Mouse (Mus musculus) C2C12 (cell line): ENCODE data around the gene Kcnj4.

Experiments used
- CEBPB ChIP-seq: IDR thresholded peaks from one replicate; pipeline ENCODE4 v1.6.1; 2011; ENCODE audit warnings: low read depth, mild to moderate bottlenecking, control low read depth, moderate library complexity
- CTCF ChIP-seq: IDR thresholded peaks from one replicate; pipeline ENCODE4 v1.5.1; 2011; ENCODE audit not compliant: control insufficient read depth, insufficient read depth, insufficient read length
- FOSL1 ChIP-seq: IDR thresholded peaks from one replicate; pipeline ENCODE4 v1.8.0; 2011; ENCODE audit warnings: mild to moderate bottlenecking, low read length; ENCODE audit not compliant: poor library complexity, insufficient read depth, severe bottlenecking
- MAX ChIP-seq: IDR thresholded peaks from one replicate; pipeline ENCODE4 v1.6.1; 2011; ENCODE audit warnings: mild to moderate bottlenecking, control low read depth
- MYOD1 ChIP-seq: IDR thresholded peaks from one replicate; pipeline ENCODE4 v1.6.1; 2011; ENCODE audit warnings: low read depth; ENCODE audit not compliant: control insufficient read depth, insufficient read length
- MYOG ChIP-seq: IDR thresholded peaks from one replicate; pipeline ENCODE4 v1.6.1; 2011; ENCODE audit not compliant: control insufficient read depth, insufficient read length; ENCODE audit errors: extremely low read depth
- USF1 ChIP-seq: IDR thresholded peaks from one replicate; pipeline ENCODE4 v1.6.1; 2011; ENCODE audit warnings: low read depth, mild to moderate bottlenecking, control low read depth, moderate library complexity

DNA sequence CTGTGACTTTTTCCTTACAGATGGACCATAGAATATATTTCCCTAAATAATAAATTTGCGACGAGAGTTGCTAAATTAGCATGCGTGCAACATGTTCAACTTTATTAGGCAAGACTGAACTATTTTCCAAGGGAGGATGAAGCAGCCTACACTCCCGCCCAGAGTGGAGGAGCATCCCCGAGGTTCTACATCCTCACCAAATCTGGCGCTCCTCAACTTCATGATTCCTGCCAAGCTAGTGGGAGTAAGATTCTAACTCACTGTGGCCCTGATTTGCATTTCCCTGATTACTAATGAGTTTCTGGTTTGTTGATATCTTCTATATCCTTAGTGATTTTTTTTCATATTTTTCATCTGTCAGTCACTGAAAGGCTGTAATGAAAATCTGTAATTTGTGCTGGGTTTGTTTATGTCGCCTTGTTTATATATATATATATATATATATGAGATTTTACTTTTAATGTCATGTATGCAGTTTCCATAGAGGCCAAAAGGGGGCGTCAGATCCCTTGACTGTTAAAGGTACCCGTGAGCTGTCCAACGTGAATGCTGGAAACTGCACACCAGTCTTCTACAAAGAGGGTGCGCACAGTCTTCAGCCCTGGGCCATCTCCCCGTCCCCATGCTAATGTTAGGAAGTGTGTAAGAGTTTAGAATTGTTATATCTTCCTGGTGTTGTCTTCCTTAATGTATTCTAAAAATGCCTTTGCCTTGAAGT is 31.2 kb downstream of the Kcnj4 start:
- no peak for TF ChIP-seq CTCF
- no peak for TF ChIP-seq FOSL1
- TF ChIP-seq MAX: no peak
- no peak for TF ChIP-seq MYOD1
- TF ChIP-seq USF1: no peak
- no peak for TF ChIP-seq MYOG
- no peak for TF ChIP-seq CEBPB
